Mouse (Mus musculus) hindbrain, postnatal 0 days (tissue): ENCODE results near the gene Ndufc1. TPM values are rescaled to one million over a fixed set of nuclear protein-coding genes. Genes with fewer than 3 reads are reported as not detected.

ENCODE experiments used
- ATAC-seq: fragments of 200-750 bp; cut with Nextera tagmentation; 2 replicates; pipeline ENCODE4 v1.8.0; 2017; ENCODE audit warnings: mild to moderate bottlenecking, moderate TSS enrichment, moderate library complexity
- DNase-seq: peaks from one replicate; pipeline ENCODE4 v3.0.0-alpha.2; 2015; ENCODE audit warnings: low spot score
- H3K27ac ChIP-seq: fragments of 300-500 bp; sonication (generic); 2 replicates; pipeline ENCODE4 v1.5.1; 2014; ENCODE audit warnings: mild to moderate bottlenecking
- H3K27me3 ChIP-seq: fragments of 300-500 bp; sonication (generic); 2 replicates; pipeline ENCODE4 v1.6.1; 2014; ENCODE audit warnings: low read length, mixed read lengths; ENCODE audit not compliant: insufficient read depth
- H3K36me3 ChIP-seq: fragments of 300-500 bp; sonication (generic); 2 replicates; pipeline ENCODE4 v1.6.1; 2014; ENCODE audit warnings: low read length, mixed read lengths; ENCODE audit not compliant: insufficient read depth
- H3K4me1 ChIP-seq: fragments of 300-500 bp; sonication (generic); 2 replicates; pipeline ENCODE4 v1.6.1; 2014; ENCODE audit warnings: antibody characterized with exemption, low read length, mixed read lengths; ENCODE audit not compliant: insufficient read depth
- H3K4me2 ChIP-seq: fragments of 300-500 bp; sonication (generic); 2 replicates; pipeline ENCODE4 v1.6.1; 2014; ENCODE audit warnings: low read depth, mild to moderate bottlenecking, low read length, moderate library complexity, mixed read lengths
- H3K4me3 ChIP-seq: fragments of 300-500 bp; sonication (generic); 2 replicates; pipeline ENCODE4 v1.5.1; 2014; ENCODE audit warnings: low read length
- H3K9ac ChIP-seq: fragments of 300-500 bp; sonication (generic); replicated peaks from 2 replicates; pipeline ENCODE4 v1.6.1; 2014; ENCODE audit warnings: mild to moderate bottlenecking, low read length, moderate library complexity, mixed read lengths
- H3K9me3 ChIP-seq: fragments of 300-500 bp; sonication (generic); 2 replicates; pipeline ENCODE4 v1.6.1; 2016; ENCODE audit warnings: low read length, mixed read lengths
- CTCF ChIP-seq: IDR thresholded peaks from 2 replicates; pipeline ENCODE4 v1.5.1; 2016; ENCODE audit warnings: antibody characterized with exemption, control low read depth, low read depth
- WGBS: fragments of 180-500 bp; shearing (Covaris S2); extraction: QIAGEN DNeasy Blood & Tissue Kit; methylation state at CpG from one replicate; pipeline ENCODE4 v1.1.7; 2014; 5-methylcytosine and 5-hydroxymethylcytosine counted together
- polyA plus RNA-seq: library from polyadenylated mRNA; unstranded; fragments of >200 nt; fragmentation: Nextera tagmentation; extraction: Ambion mirVana; gene quantifications from 2 replicates; pipeline ENCODE4 v1.2.1, GENCODE M21; 2015
- total RNA-seq: library from RNA; depleted of rRNA; stranded (reverse); fragments of >200 nt; gene quantifications from 2 replicates; pipeline ENCODE4 v1.2.3, GENCODE M21; 2014

Ndufc1 gene
- total and polyA plus RNA-seq, 2 experiments from 2014 or later, result 33.4 to 1,023 TPM

DNA sequence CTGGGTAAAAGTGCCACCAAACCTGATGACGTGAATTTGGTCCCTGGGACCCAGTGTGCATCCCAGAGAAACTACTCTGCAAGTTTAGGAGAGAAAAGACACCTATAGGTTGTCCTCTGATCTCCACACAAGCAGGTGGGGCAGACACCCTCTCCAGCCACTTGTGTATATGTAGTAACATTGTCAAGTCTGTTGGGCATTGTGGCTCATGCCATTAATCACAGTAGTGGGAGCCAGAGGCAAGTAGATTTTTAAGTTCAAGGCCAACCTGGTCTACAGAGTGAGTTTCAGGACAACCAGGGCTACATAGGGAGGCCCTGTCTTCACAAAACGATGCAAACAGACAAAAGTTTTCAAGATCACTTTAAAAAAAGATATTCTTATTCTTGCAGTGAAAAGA is 37.0 kb downstream of the Ndufc1 start:
- Histone ChIP-seq H3K9ac (no peak overlapping the region), H3K4me1 (no peaks in the 10 kb centered on the region), H3K27me3 (no peaks in the 10 kb centered on the region), H3K27ac (no peak overlapping the region), H3K4me3 (no peak overlapping the region), H3K9me3 (no peaks in the 10 kb centered on the region), H3K4me2 (no peak overlapping the region), H3K36me3 (no peaks in the 10 kb centered on the region)
- TF ChIP-seq CTCF, result no peak
- DNase-seq, result no peak
- ATAC-seq, result no peak
- 69% methylated on average over 2 of the region's 2 CpGs for WGBS

DNA sequence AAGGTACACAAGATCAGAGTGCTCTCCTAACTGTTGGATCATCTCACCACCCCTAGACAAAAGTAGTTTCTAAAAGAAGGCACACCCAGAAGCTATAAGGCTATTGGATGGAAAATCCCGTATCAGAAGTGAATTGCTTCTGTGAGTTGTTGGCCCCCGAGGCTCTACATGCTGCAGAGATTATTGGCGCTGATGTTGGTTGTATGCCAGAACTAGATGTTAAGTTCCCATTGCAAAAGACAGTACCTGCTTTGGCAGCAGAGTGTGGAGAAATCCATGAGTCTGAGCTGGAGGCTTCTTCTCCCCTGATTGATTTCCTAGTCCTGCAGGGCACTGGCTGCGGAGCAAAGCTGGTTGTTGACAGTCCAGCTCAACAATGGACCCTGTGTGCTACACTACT is 40.8 kb downstream of the Ndufc1 start:
- Histone ChIP-seq H3K9me3 (no peaks in the 10 kb centered on the region), H3K4me2 (no peak overlapping the region), H3K27ac (no peak overlapping the region), H3K4me1 (peaks cover 2% of the 10 kb centered on the region; the same call in 1 of the 2 replicates), H3K27me3 (no peaks in the 10 kb centered on the region), H3K36me3 (no peaks in the 10 kb centered on the region), H3K9ac (no peak overlapping the region), H3K4me3 (no peak overlapping the region)
- no peak for DNase-seq
- WGBS, result 72% methylated on average over 4 of the region's 4 CpGs
- no peak for ATAC-seq
- no peak for TF ChIP-seq CTCF

DNA sequence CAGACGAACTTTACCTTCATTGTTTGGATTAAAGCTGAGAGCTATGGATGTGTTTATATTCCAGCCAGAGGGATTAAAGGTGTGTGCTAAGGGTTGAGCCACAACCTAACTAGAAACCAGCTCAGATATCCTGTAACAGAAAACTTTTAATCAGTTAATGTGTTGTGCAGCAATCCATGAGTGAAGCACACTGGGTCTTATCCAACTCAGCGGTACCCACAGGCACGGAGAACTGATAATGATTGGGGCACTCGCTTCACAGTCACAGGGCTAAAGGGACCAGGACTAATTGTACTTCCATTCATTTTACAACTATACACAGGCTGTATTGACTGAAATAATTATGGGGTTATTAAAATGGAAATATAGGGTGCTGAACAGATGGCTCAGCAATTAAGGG is 41.9 kb downstream of the Ndufc1 start:
- Histone ChIP-seq H3K27ac (no peak overlapping the region), H3K4me2 (no peak overlapping the region), H3K9me3 (no peaks in the 10 kb centered on the region), H3K36me3 (no peaks in the 10 kb centered on the region), H3K27me3 (no peaks in the 10 kb centered on the region), H3K9ac (no peak overlapping the region), H3K4me3 (no peak overlapping the region), H3K4me1 (peaks cover 2% of the 10 kb centered on the region; the same call in 1 of the 2 replicates)
- DNase-seq (no peak), ATAC-seq (no peak)
- 61% methylated on average over 4 of the region's 4 CpGs for WGBS
- TF ChIP-seq CTCF, result no peak

DNA sequence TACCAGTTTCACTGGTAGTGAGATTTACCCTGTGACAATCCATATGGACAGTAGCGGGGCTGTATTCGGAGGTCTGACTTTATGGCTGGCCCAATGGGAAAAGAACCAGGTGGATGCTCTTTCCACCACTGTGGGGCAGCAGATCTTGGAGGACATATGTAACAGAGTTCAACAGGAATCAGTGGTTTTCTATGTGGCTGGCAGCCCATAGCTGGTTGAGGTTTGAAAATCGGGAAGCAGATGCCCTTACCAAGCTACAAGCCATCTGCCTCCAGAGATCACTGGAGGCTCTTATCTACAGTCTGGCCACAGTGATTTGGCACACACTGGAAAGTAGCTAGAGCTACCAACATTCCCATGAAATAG is 43.3 kb downstream of the Ndufc1 start:
- no peak for DNase-seq
- Histone ChIP-seq H3K27me3 (no peaks in the 10 kb centered on the region), H3K9me3 (no peaks in the 10 kb centered on the region), H3K4me2 (peak overlapping the region; percentile 77), H3K4me1 (peaks cover 2% of the 10 kb centered on the region; the same call in 1 of the 2 replicates), H3K27ac (no peak overlapping the region), H3K36me3 (no peaks in the 10 kb centered on the region), H3K4me3 (peak overlapping the region; percentile 41), H3K9ac (0 out of 2 replicates have a peak overlapping the region, but pooled peaks have one; percentile 33)
- ATAC-seq, result no peak
- 0 out of 2 replicates have a peak, but pooled peaks have one; percentile 28 for TF ChIP-seq CTCF
- WGBS, result 5% methylated on average over 3 of the region's 3 CpGs

DNA sequence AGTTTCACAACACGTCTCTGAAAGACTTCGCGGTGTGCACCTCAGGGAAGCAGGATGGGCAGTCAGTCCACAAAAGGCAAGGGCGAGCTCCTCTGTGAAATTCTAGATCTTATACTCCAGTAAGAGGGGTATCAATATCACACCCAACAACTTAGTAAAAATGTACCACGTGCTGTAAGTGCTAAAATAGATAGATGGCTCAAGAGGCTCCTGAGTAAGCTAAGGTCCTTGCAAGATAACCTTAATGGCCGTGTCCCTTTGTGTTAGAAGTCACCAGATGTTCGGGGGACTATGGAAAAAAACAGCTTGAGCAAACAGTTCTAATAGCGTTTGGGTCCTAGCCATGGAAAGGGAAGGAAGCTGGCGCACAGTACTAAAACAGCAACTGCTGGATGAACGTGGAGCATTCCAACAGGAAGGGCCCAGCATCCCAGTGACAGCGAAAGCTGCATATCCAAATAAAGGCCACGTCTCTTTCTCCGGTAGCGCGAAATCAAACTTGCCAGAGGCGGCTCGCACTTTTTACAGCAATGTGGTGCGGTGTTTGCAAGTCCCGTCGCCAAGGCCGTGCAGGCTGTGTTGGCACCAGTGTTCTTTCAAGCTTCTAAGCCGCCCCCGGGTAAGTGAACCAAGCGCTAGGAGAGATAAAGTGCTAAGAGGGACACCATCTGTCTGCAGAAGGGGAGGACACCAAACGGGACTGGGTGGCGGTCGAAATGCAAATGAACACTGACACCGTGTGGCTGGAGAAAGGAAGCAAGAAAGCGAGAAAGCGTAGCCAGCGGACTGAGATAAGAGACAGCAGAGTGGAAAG is 43.9 kb downstream of the Ndufc1 start:
- no peaks in the 10 kb centered on the region for H3K36me3 ChIP-seq
- DNase-seq, result peak; percentile 88
- H3K4me2 ChIP-seq, result peak overlapping the region; percentile 77
- H3K9me3 ChIP-seq, result no peaks in the 10 kb centered on the region
- peak; percentile 93 for TF ChIP-seq CTCF
- H3K27me3 ChIP-seq, result 0 out of 2 replicates have a peak, but pooled peaks cover 4% of the 10 kb centered on the region
- H3K4me3 ChIP-seq, result peak overlapping the region; percentile 41
- peak overlapping the region; percentile 26; the same call in 1 of the 2 replicates for H3K27ac ChIP-seq
- WGBS, result 6% methylated on average over 31 of the region's 31 CpGs
- H3K4me1 ChIP-seq, result peaks cover 2% of the 10 kb centered on the region; the same call in 1 of the 2 replicates
- H3K9ac ChIP-seq, result peak overlapping the region; percentile 33
- ATAC-seq, result peak; percentile 93

DNA sequence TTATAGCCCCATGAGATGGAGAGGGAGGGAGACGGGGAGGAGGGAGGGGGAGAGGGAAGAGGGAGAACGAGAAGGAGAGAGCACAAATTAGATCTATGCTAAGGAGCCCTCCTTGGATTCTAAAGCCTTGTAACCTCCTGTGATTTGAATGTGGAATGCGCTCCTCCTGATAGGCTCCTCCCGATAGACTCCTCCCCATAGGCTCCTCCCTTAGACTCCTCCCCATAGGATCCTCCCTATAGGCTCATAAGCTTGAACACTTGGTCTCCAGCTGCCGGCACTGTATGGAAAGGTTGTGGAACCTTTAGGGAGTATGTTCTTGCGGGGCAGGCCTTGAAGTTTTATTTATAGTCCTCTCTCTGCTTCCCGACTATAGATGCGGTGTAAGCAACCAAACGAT is 47.7 kb downstream of the Ndufc1 start:
- no peak for DNase-seq
- WGBS, result 35% methylated on average over 9 of the region's 9 CpGs
- Histone ChIP-seq H3K4me1 (peaks cover 7% of the 10 kb centered on the region; the same call in 1 of the 2 replicates), H3K4me2 (no peak overlapping the region), H3K36me3 (no peaks in the 10 kb centered on the region), H3K27me3 (0 out of 2 replicates have a peak, but pooled peaks cover 4% of the 10 kb centered on the region), H3K4me3 (no peak overlapping the region), H3K9me3 (no peaks in the 10 kb centered on the region), H3K27ac (no peak overlapping the region), H3K9ac (no peak overlapping the region)
- no peak for TF ChIP-seq CTCF
- ATAC-seq, result no peak
